Mouse (Mus musculus): Measurements from ENCODE around the gene Olfr685. TPM values are rescaled to one million over a fixed set of nuclear protein-coding genes. Genes with fewer than 3 reads are reported as not detected.

Gene Olfr685
- not detected for polyA plus RNA-seq (2017; shearing (Covaris generic))

GRCm38 (mm10) chr7:105185912-105186311 lies at the start of gene Olfr685:
Gene Olfr685, minus strand, starts transcription at chr7:105186012.
- no peak for ATAC-seq

DNA sequence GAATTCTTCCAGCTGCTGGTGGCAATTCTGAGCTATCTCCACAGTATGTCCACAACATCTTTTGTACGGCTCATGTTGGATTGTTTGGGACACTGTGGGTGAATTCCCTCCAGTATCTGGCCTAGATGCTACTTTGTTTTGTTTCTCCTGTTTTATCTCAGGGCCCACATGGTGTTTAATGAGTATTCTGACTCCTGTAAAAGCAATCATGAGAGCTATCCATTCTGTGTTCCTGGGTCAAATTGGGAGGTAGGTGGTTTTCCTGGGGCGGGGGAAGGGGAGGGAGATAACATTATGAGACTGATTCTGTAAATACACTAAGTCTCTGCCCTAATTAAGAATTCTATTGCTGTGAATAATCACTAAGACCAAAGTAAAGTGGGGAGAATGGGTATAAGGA lies 43.6 kb upstream of the Olfr685 start:
- no peak for ATAC-seq

DNA sequence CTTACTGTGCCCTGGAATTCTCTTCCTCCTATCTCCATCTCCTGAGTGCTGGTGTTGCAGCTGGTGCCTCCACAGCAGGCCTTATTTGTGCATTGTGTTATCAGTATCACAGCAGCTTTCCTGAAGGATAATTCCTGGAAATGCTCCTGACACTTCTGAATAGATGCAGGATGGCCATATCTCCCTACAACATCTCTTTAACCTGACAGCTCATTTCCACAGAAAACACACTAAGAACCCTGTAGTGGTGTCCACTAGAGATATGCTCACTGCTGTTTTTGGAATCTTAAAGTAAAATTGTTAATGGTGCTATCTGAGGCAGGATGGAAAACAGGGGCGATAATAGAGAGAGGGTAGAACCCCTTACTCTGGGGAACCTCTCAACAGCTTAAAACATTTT lies 42.3 kb upstream of the Olfr685 start:
- no peak for ATAC-seq

DNA sequence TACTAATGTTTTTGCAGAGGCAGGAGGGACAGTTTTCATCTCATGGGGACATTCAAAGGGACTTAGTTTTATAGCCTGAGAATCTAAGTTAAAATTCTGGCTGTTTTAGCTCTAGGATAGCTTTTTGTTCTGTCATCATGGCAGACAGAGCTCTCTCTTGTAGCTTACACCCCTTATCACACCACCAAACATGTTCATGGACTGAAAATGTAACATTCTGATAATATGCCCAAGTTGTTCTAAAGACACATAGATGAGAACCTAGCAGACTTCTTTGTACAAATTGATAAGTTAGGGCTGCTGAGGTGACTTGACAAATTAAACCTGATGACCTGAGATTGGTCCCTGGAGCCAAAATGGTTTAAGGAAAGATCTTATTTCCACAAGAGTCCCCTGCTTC lies 40.9 kb upstream of the Olfr685 start:
- no peak for ATAC-seq

DNA sequence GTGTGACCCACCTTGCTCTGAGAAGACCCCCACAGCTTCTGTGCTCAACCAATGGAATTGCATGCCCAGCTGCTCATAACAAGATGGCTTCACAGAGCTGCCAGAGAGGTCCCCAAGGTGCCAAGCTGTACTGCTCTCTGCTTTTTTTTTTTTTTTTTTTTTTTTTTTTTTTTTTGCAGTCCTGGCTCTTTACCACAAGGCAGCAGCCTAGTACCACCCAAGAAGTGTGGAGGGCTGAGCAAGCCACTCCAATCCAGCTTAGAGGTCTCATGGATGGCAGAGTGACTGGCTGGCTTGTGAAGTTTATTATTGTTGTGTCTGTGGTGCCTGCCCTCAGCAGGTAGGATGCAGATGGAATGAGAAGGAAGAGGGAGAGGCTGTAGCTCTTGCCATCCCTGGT lies 40.3 kb upstream of the Olfr685 start:
- no peak for ATAC-seq

DNA sequence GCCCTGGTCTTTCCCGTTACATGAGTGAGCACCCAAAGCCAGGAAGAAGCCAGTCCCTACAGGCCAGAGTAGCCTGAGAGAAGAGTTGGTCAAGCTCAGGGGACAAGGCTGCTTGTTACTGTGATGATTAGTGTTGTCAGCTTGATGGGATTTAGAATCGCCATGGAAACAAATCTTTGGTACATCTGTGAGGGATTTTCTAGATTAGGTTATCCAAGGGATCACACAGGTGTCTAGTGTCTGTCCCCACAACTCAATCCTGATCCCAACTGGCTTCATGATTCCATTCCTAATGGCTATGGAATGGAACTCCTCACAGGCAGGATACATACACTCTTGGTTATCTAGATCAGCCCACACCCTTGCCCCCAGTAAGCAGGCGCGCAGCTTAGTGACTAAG lies 32.5 kb upstream of the Olfr685 start:
- ATAC-seq, result no peak

DNA sequence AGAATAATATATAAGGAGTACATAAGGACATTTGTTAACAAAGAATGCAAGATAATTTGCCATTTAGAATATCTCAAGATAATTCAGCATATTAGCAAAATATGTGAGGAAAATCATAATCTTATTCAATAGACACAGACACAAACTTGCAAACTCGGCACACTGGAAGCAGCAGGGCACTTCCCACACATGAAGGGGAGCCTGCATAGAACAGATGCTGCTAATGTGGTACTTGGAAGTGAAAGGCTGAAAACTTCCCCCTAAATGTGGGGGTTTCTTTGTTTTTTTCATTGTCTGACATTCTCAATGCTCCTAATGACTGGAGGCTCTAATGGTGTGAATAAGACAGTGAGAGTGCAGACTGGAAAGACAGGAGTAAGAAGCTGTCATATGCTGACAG lies 28.9 kb upstream of the Olfr685 start:
- ATAC-seq, result no peak

DNA sequence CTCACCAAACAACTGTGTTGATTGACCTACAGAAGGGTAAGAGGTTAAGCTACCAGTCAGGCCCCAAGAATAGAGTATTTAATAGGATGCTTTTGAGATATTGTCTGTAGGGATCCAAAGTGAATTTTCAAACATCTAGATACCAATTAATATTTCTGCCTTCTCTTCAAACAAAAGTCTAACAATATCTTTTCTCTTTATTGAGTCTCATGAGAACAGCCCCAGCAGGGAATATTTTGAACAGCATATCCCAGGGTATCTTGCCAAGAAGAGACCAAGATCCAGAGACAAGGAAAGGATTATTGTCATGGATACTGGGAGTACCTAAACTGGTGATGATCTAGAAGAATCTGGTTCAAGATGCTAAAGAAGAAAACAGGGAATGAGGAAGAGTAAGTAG lies 21.6 kb upstream of the Olfr685 start, which contains the start of gene Olfr686:
Gene Olfr686, minus strand, starts transcription at position 101 of the 400 bp plus-strand sequence.
- ATAC-seq, result no peak

DNA sequence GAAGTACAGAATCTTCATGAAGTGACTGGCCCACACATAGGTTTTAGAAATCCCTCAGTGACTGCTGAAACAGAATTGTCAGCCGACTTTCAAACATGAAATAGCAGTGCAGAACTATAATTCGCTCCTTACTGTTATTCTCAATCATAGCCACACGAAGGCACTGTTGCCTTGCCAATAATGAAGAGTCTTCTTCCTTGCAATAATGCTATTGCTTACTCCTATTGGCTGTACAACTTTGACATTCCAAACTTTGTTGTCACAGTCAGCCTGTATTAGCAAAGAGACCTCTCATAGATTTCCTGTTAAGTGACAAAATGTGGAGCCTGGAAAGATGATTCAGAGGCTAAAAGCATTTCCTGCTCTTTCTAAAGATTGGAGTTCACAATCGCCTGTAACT lies 15.0 kb downstream of the Olfr685 start:
- ATAC-seq, result no peak

- ATAC-seq, result no peak
These were observed 22.3 kb downstream of the Olfr685 start, which contains the start of gene Olfr684 for GRCm38 (mm10) chr7:105163553-105163952. Gene Olfr684, minus strand, starts transcription at chr7:105163653.

- no peak for ATAC-seq
These were observed 38.9 kb downstream of the Olfr685 start, which contains the start of gene Olfr683 for GRCm38 (mm10) chr7:105146912-105147311. Gene Olfr683, minus strand, starts transcription at chr7:105147012.

- no peak for ATAC-seq
These were observed 44.5 kb downstream of the Olfr685 start for GRCm38 (mm10) chr7:105141275-105141674.

Other genes with a start within 250 kb of the Olfr685 start
- not detected for gene Olfr670, start 223.4 kb downstream of the Olfr685 start, polyA plus RNA-seq (2017; shearing (Covaris generic))
- gene Olfr671, start 206.9 kb downstream of the Olfr685 start, polyA plus RNA-seq (2017; shearing (Covaris generic)), result not detected
- gene Olfr672, start 184.0 kb downstream of the Olfr685 start, polyA plus RNA-seq (2017; shearing (Covaris generic)), result not detected
- not detected for gene Olfr675, start 157.6 kb downstream of the Olfr685 start, polyA plus RNA-seq (2017; shearing (Covaris generic))
- not detected for gene Olfr676, start 153.3 kb downstream of the Olfr685 start, polyA plus RNA-seq (2017; shearing (Covaris generic))
- not detected for gene Olfr677, start 134.6 kb downstream of the Olfr685 start, polyA plus RNA-seq (2017; shearing (Covaris generic))
- gene Olfr678, start 121.5 kb downstream of the Olfr685 start, polyA plus RNA-seq (2017; shearing (Covaris generic)), result not detected
- gene Olfr679, start 104.8 kb downstream of the Olfr685 start, polyA plus RNA-seq (2017; shearing (Covaris generic)), result not detected
- gene Olfr680-ps1, start 93.2 kb downstream of the Olfr685 start, polyA plus RNA-seq (2017; shearing (Covaris generic)), result not detected
- gene Olfr681, start 69.2 kb downstream of the Olfr685 start, polyA plus RNA-seq (2017; shearing (Covaris generic)), result not detected
- gene Olfr683, start 39.0 kb downstream of the Olfr685 start, polyA plus RNA-seq (2017; shearing (Covaris generic)), result not detected
- gene Olfr684, start 22.4 kb downstream of the Olfr685 start, polyA plus RNA-seq (2017; shearing (Covaris generic)), result not detected
- not detected for gene Olfr686, start 21.5 kb upstream of the Olfr685 start, polyA plus RNA-seq (2017; shearing (Covaris generic))
- gene Olfr688, start 102.1 kb upstream of the Olfr685 start, polyA plus RNA-seq (2017; shearing (Covaris generic)), result not detected
- not detected for gene Olfr689, start 125.2 kb upstream of the Olfr685 start, polyA plus RNA-seq (2017; shearing (Covaris generic))
- gene Olfr690, start 148.1 kb upstream of the Olfr685 start, polyA plus RNA-seq (2017; shearing (Covaris generic)), result not detected
- not detected for gene Olfr691, start 156.3 kb upstream of the Olfr685 start, polyA plus RNA-seq (2017; shearing (Covaris generic))
- not detected for gene Olfr692, start 182.2 kb upstream of the Olfr685 start, polyA plus RNA-seq (2017; shearing (Covaris generic))
- gene Gm5901, start 189.0 kb upstream of the Olfr685 start, polyA plus RNA-seq (2017; shearing (Covaris generic)), result not detected
- gene Fam160a2, start 214.0 kb upstream of the Olfr685 start, polyA plus RNA-seq (2017; shearing (Covaris generic)), result 10 to 100 TPM in 1 of 2 experiments, 1 to 10 TPM in 1; 9.6 to 27.0 TPM
- not detected for gene Cnga4, start 218.6 kb upstream of the Olfr685 start, polyA plus RNA-seq (2017; shearing (Covaris generic))
- not detected for gene Cckbr, start 239.7 kb upstream of the Olfr685 start, polyA plus RNA-seq (2017; shearing (Covaris generic))

All from CD4-positive, CD25-positive, alpha-beta regulatory T cell, adult 4 months (primary cell).